Mouse (Mus musculus): Measurements from ENCODE around the gene Wnt5b. TPM values are rescaled to one million over a fixed set of nuclear protein-coding genes. Genes with fewer than 3 reads are reported as not detected.

Gene Wnt5b
- total RNA-seq, 2 experiments from 2014 or later, result 1.7 to 1.9 TPM

DNA sequence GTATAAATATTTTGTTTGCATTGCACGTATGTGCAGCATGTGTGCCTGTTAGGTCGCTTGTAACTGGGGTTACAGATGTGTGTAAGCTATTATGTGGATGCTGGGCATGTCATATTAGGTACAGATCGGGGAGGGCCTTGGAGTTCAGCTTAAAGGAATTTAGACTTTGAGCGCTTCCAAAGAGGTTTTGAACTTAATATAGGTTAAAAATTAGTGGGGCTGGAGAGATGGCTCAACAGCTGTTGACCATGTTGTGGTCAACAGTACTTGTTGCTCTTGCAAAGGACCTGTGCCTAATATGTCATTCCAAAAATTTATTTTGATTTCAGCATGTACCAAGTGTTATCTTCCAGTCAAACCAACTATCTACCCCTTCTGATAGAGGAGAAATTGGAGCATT is 139.3 kb downstream of the Wnt5b start:
- TF ChIP-seq CTCF (IDR thresholded peaks at IDR 0.05), result no peak
- intact Hi-C loops (cut with DNase I), result loop anchor here (5.0 kb wide), 1 partner anchor 497 kb away; the partner anchor contains the start of gene Rad52
- Histone ChIP-seq H3K4me3 (no peak overlapping the region), H3K27ac (no peak overlapping the region)
- no peak for DNase-seq (ENCODE audit: extremely low spot score in 1 of 2, low spot score in 2 of 2)

DNA sequence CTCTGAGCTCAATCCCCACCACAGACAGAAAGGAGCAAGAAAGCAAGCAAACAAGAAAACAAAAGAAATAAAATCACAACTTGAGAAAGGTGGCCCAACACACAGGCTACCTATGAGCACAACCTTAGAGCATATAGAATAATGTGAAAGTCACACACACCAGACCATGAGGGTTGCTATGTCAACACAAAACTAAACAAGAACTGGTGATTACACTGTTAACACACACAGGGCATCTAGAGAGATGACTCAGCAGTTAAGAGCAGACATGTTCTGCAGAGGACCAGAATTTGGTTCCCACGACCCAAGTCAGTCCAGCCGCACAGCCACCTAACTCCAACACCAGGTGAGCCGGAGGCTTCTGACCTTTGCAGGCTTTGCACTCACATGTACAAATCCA is 141.2 kb downstream of the Wnt5b start:
- no peak overlapping the region for H3K4me3 ChIP-seq
- intact Hi-C loops (cut with DNase I), result loop anchor here (5.0 kb wide), 1 partner anchor 499 kb away; the partner anchor contains the start of gene Rad52
- DNase-seq (ENCODE audit: extremely low spot score in 1 of 2, low spot score in 2 of 2), result no peak
- no peak overlapping the region for H3K27ac ChIP-seq
- no peak for TF ChIP-seq CTCF (IDR thresholded peaks at IDR 0.05)

GRCm38 (mm10) chr6:119401545-119402304 is 142.4 kb downstream of the Wnt5b start:
- intact Hi-C loops (cut with DNase I), result loop anchor here (5.0 kb wide), 1 partner anchor 501 kb away; the partner anchor contains the start of gene Rad52
- Histone ChIP-seq H3K27ac (no peak overlapping the region), H3K4me3 (no peak overlapping the region)
- no peak for DNase-seq (ENCODE audit: extremely low spot score in 1 of 2, low spot score in 2 of 2)
- no peak for TF ChIP-seq CTCF (IDR thresholded peaks at IDR 0.05)

GRCm38 (mm10) chr6:119400649-119401048 is 143.5 kb downstream of the Wnt5b start:
- intact Hi-C loops (cut with DNase I), result loop anchor here (5.0 kb wide), 1 partner anchor 502 kb away; the partner anchor contains the start of gene Rad52
- no peak overlapping the region for H3K4me3 ChIP-seq
- no peak overlapping the region for H3K27ac ChIP-seq
- no peak for DNase-seq (ENCODE audit: extremely low spot score in 1 of 2, low spot score in 2 of 2)
- TF ChIP-seq CTCF (IDR thresholded peaks at IDR 0.05), result no peak

- Histone ChIP-seq H3K27ac (no peak overlapping the region), H3K4me3 (no peak overlapping the region)
- intact Hi-C loops (cut with DNase I), result no loop called here
- TF ChIP-seq CTCF (IDR thresholded peaks at IDR 0.05), result no peak
- DNase-seq (ENCODE audit: extremely low spot score in 1 of 2, low spot score in 2 of 2), result no peak
Measured at GRCm38 (mm10) chr6:119399371-119399770, 144.8 kb downstream of the Wnt5b start.

DNA sequence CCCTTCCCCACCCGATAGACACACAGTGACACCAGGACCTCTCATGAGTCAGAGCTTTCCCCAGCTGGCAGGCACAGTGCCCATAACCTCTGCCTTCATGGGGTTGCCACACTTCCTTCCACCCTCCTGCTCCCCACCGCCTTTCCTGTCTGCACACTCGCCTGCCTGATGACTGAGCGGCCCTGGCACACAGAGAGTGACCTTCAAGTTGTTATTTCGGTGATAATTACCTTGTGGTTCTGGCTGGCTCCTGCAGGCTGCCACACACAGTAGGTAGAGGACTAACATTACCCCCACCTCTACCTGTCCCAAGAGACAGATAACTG is 147.9 kb downstream of the Wnt5b start:
- peak in 1 of 2 experiments; percentile 16 for DNase-seq (ENCODE audit: extremely low spot score in 1 of 2, low spot score in 2 of 2)
- intact Hi-C loops (cut with DNase I), result no loop called here
- H3K27ac ChIP-seq, result no peak overlapping the region
- H3K4me3 ChIP-seq, result no peak overlapping the region
- no peak for TF ChIP-seq CTCF (IDR thresholded peaks at IDR 0.05)

GRCm38 (mm10) chr6:119395421-119396308 is 148.5 kb downstream of the Wnt5b start:
- DNase-seq (ENCODE audit: extremely low spot score in 1 of 2, low spot score in 2 of 2), result no peak
- Histone ChIP-seq H3K27ac (no peak overlapping the region; the same call in 1 of the 2 replicates), H3K4me3 (no peak overlapping the region)
- intact Hi-C loops (cut with DNase I), result no loop called here
- no peak for TF ChIP-seq CTCF (IDR thresholded peaks at IDR 0.05)

DNA sequence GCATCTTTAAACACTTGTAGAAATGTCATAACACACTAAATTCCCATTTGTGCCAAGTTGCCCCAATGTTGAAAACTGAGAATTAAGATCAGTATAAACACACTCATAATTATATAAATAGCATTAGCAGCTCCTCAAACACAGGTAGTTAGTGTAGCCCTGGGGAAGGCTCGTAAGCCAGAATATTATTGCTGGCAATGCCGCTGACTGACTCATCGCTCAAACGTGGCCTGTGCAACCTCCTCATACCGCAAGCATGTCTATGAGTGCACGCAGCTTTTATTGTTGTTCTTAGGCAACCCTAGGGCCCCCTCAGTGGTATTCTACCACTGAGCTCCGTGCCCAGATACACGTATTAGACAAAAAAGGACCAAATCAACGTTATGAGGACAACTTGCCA is 151.3 kb downstream of the Wnt5b start:
- H3K4me3 ChIP-seq, result no peak overlapping the region
- intact Hi-C loops (cut with DNase I), result no loop called here
- no peak for DNase-seq (ENCODE audit: extremely low spot score in 1 of 2, low spot score in 2 of 2)
- no peak overlapping the region for H3K27ac ChIP-seq
- no peak for TF ChIP-seq CTCF (IDR thresholded peaks at IDR 0.05)

- H3K27ac ChIP-seq, result no peak overlapping the region
- no peak for TF ChIP-seq CTCF (IDR thresholded peaks at IDR 0.05)
- no peak overlapping the region for H3K4me3 ChIP-seq
- no peak for DNase-seq (ENCODE audit: extremely low spot score in 1 of 2, low spot score in 2 of 2)
- intact Hi-C loops (cut with DNase I), result no loop called here
Measured at GRCm38 (mm10) chr6:119390728-119391127, 153.4 kb downstream of the Wnt5b start.

DNA sequence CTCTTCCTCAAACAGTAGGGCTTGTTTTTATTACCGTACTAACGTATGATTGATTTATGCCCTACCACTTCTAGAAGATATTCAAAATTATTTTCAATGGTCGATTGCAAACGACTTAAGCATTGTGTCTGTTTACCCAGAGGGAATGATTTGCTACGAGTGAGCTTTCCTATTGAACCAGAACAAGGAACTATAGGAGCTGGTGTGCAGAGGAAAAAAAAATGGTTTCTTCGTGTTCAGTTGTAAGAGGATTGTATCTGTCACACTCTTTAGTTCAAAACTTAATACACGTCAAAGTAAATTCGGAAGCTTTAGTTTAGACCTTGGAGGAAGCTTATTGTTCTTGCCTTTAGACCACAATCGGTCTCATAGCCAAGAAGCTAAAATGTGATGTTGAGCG is 155.1 kb downstream of the Wnt5b start:
- Histone ChIP-seq H3K27ac (peak overlapping the region; percentile 93), H3K4me3 (peak overlapping the region; percentile 83)
- intact Hi-C loops (cut with DNase I), result no loop called here
- DNase-seq (ENCODE audit: extremely low spot score in 1 of 2, low spot score in 2 of 2), result no peak
- TF ChIP-seq CTCF (IDR thresholded peaks at IDR 0.05), result no peak

DNA sequence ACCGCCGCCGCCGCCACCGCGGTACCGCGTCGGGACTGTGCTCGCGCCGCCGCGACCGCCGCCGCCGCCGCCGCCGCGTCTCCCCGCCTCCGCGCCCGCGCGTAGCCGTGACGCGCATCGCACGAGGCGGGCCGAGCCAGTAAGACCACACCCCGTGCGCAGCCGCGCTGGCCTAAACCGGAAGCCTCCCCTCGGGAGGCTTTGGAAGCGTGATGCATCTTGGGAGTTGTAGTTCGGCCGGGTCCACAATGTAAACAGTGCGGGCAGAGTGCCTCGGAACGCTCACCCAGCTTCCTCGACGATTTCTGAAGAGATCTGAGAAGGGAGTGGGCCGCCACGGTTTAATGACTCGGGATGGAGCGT is 155.5 kb downstream of the Wnt5b start:
- TF ChIP-seq CTCF (IDR thresholded peaks at IDR 0.05), result no peak
- Histone ChIP-seq H3K27ac (peak overlapping the region; percentile 93), H3K4me3 (peak overlapping the region; percentile 83)
- DNase-seq (ENCODE audit: extremely low spot score in 1 of 2, low spot score in 2 of 2), result peak; percentile 94 to 95
- intact Hi-C loops (cut with DNase I), result no loop called here

Data from left cerebral cortex, adult 2 months (tissue).